Mouse (Mus musculus) Muller cell, postnatal 12 days (primary cell): ENCODE data around the gene Obp2b.

Experiments
- DNase-seq: peaks from one replicate; pipeline ENCODE4 v3.0.0-alpha.2; 2015; ENCODE audit errors: inconsistent ontology term

Gene Obp2b

DNA sequence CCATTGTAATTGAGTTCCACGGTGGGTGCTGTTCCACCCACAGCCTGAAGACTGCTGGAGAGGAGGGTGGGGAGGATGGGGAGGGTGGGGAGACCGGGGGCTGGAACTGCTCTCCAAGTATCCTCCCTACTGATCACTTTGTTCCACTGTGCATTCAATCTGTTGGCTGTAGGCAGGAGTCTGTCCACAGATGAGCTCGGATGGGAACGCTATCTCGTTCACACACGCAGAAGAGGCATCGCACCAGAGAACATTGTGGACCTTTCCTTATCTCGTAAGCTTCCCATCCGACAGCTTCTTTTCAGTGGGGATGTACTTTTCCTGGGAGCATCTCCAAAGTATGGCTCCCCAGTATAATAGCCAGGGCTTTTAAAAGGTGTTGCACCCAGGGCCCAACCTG, 42.3 kb downstream of the Obp2b start:
- DNase-seq: no peak

DNA sequence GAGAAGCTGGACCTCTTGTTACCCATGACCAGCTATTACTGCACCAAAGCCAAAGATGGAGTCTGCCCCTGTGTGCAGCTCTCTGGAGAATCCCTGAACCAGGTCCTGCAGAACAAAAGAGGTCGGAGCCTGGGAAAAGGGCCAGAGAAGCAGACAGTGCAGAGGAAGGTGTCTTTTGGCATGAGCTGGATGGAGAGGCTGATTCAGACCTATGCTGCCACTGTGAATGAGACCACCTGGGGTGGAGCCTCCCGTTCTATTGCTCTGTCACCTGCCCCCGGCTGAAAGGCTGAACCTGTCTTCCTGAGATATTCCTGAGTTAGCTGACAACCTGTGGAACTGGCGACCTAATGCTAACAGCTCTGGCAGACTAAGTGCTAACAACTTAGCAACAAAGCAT, 44.1 kb downstream of the Obp2b start:
- no peak for DNase-seq

DNA sequence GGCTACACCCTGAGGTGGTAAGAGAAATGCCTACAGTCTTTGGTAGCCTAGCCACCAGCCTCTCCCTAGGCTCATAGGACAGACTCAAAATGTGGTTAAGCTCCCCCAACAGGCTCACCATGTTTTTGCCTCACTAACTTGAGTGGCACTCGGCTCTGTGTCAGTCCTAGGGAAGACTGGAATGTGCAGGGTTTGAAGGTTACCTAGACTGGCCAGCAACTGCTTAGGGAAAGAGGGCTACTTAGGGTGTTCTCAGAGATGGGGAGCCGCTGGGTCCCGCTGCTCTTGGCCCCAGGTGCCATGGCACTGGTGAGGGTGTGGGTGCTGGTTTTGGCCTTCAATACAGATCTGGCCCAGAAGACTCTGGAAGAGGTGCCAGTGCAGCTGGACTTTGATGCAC, 45.1 kb downstream of the Obp2b start, which contains the start of gene Gm13539:
TSS of gene Gm13539 (plus strand) at position 301 of the 400 bp plus-strand sequence.
- DNase-seq: no peak

DNA sequence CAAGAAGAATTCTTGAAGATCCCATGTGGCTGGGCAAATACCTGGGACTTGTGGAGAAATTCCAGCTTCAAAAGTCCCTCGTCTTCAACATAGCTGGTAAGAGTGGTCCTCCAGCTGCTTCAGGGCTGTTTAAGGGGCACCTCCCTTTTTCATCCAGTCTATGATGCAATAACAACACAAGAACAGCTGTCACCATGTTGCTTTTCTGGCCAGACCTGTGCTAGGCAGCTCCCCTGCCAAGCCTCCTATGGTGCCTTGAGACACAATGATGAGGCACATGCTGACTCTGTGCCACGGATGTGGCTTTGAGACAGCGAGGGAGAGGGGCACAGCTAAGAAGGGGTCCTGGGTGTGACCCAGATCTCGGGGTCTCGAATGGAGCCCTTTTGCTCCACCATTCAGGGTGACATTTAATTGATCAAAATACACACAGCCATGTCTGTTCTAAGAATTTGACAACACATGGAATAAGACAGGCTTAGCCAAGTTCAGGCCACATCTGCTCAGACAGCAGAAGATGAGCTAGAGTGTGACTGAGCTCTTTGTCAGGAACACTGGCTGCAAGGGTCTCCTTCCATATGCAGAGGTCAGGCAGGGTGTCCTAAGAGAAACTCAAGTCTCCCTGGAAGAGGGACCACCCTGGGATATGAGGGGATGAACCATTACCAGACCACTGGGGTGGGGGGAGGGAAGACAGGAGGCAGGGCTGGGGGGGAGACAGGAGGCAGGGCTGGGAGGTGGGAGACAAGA, 48.9 kb downstream of the Obp2b start:
- no peak for DNase-seq

DNA sequence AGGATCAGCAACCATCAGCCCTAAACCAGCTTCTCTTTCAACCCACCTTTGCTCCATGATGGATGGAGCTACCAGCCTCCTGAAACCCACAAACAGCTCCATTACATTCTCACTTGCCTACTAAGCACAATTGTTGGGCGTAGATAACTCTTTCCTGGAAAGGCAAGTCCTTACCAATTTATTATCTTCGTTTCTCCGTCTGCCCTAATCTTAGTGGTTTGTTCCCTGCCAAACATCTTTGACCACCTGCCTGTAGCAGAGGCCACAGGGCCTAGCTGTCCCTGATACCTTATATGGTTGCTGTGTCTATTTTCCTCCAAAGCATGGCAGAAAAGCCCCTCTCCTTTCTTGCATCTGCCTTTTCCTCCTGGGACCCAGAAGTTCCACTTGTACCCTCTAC, 52.3 kb downstream of the Obp2b start:
- DNase-seq: no peak
